Comparison of ENCODE assay signal across 7 mouse cellular contexts in the genomic region with DNA sequence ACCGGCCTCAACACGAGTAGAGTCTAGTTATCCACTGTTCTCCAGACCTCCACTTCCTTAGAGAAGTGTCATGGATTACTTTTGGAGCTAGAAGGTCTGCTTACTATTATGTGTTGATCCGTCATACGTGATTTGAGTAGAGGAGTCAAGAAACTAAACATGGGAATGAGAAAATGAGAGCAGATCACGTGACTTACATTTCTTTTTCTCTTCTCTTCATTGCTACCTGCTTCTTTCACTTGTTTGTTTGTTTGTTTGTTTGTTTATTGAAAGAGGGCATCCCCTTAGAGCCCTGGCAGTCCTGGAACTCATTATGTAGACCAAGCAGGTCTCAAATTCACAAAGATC. TPM values are rescaled to one million over a fixed set of nuclear protein-coding genes. Genes with fewer than 3 reads are reported as not detected.
"Had no signal": no experiment of that assay in that cellular context is flagged by ENCODE, and none has a peak within 500 bp of the region (broad histone marks: within the 10 kb centered on the region; RNA-seq: fewer than 3 reads in every experiment).

No protein-coding gene starts in this region.

- H3K27ac ChIP-seq: liver, embryonic 12.5 days; midbrain, embryonic 10.5 days; neural tube, embryonic 13.5 days had no signal

- H3K4me3 ChIP-seq: limb, embryonic 15.5 days; liver, embryonic 12.5 days; midbrain, embryonic 10.5 days; neural tube, embryonic 13.5 days had no signal

- H3K9me3 ChIP-seq: limb, embryonic 15.5 days; liver, embryonic 12.5 days; midbrain, embryonic 10.5 days; neural tube, embryonic 13.5 days had no signal

- ATAC-seq: liver, embryonic 12.5 days had no signal

- DNase-seq: thymus, adult 18-20 months had no signal

- H3K4me2 ChIP-seq: limb, embryonic 15.5 days; liver, embryonic 12.5 days; lung, embryonic 14.5 days; neural tube, embryonic 13.5 days had no signal

- H3K36me3 ChIP-seq: limb, embryonic 15.5 days; liver, embryonic 12.5 days; midbrain, embryonic 10.5 days; neural tube, embryonic 13.5 days had no signal

- H3K4me1 ChIP-seq: liver, embryonic 12.5 days; midbrain, embryonic 10.5 days; neural tube, embryonic 13.5 days had no signal

- H3K27me3 ChIP-seq: limb, embryonic 15.5 days; liver, embryonic 12.5 days; neural tube, embryonic 13.5 days had no signal

- H3K9ac ChIP-seq: limb, embryonic 15.5 days; liver, embryonic 12.5 days; lung, embryonic 14.5 days; neural tube, embryonic 13.5 days had no signal

RNA-seq across cellular contexts. Expression of gene Tmem30c, which starts 49.8 kb away (rescaled TPM):
- polyA plus RNA-seq: limb, embryonic 15.5 days; liver, embryonic 12.5 days; liver, embryonic 16.5 days had no signal
